Comparison of ENCODE assay signal across 9 mouse cellular contexts in genomic region chr14:121713166-121713829, GRCm38 (mm10).
DNase-seq lines count a peak whose midpoint lies in the region; ATAC-seq and TF ChIP-seq lines count a peak whose summit lies in the region.
"Had no signal": no experiment of that assay in that cellular context is flagged by ENCODE, and none has a peak within 500 bp of the region (broad histone marks: within the 10 kb centered on the region; RNA-seq: fewer than 3 reads in every experiment).

No protein-coding gene starts in this region.

- DNase-seq in lung, postnatal 36 days: no peak
- DNase-seq in embryonic facial prominence, embryonic 11.5 days (ENCODE audit: low spot score): peak; percentile 66
- DNase-seq in midbrain, postnatal 0 days (ENCODE audit: low spot score): no peak
- DNase-seq in frontal cortex, adult 2 months (ENCODE audit: extremely low spot score in 1 of 2, low spot score in 1 of 2): no peak
- no peak for DNase-seq in ovary, postnatal 14 days (ENCODE audit: low spot score)
- no peak for DNase-seq in right cerebral cortex, adult 2 months (ENCODE audit: low spot score in 2 of 2)
- DNase-seq: kidney, adult 11 months had no signal

- no peak overlapping the region for H3K4me2 ChIP-seq in lung, embryonic 15.5 days
- no peak overlapping the region for H3K4me2 ChIP-seq in embryonic facial prominence, embryonic 11.5 days (ENCODE audit: low read depth, low read length)
- no peak overlapping the region for H3K4me2 ChIP-seq in hindbrain, embryonic 12.5 days (replicated peaks)
- no peak overlapping the region for H3K4me2 ChIP-seq in midbrain, postnatal 0 days (ENCODE audit: low read depth, low read length, poor library complexity, severe bottlenecking)

- no peak overlapping the region for H3K4me3 ChIP-seq in lung, embryonic 15.5 days
- no peak overlapping the region for H3K4me3 ChIP-seq in embryonic facial prominence, embryonic 11.5 days (ENCODE audit: low read depth, low read length)
- H3K4me3 ChIP-seq in hindbrain, embryonic 12.5 days: no peak overlapping the region
- H3K4me3 ChIP-seq in midbrain, postnatal 0 days (ENCODE audit: low read depth, low read length): no peak overlapping the region

- H3K27me3 ChIP-seq in lung, embryonic 15.5 days: no peaks in the 10 kb centered on the region
- no peaks in the 10 kb centered on the region for H3K27me3 ChIP-seq in embryonic facial prominence, embryonic 11.5 days (ENCODE audit: control insufficient read depth, insufficient read depth, low read length)
- H3K27me3 ChIP-seq in hindbrain, embryonic 12.5 days: no peaks in the 10 kb centered on the region
- no peaks in the 10 kb centered on the region for H3K27me3 ChIP-seq in midbrain, postnatal 0 days (ENCODE audit: insufficient read depth, low read length)

- peak overlapping the region; percentile 73 for H3K27ac ChIP-seq in lung, embryonic 15.5 days
- no peak overlapping the region for H3K27ac ChIP-seq in embryonic facial prominence, embryonic 11.5 days (replicated peaks; ENCODE audit: low read depth, low read length)
- no peak overlapping the region for H3K27ac ChIP-seq in hindbrain, embryonic 12.5 days
- H3K27ac ChIP-seq in midbrain, postnatal 0 days (ENCODE audit: low read depth, low read length): 0 out of 2 replicates have a peak overlapping the region, but pooled peaks have one; percentile 32

- no peaks in the 10 kb centered on the region for H3K9me3 ChIP-seq in lung, embryonic 15.5 days
- no peaks in the 10 kb centered on the region for H3K9me3 ChIP-seq in embryonic facial prominence, embryonic 11.5 days (replicated peaks; ENCODE audit: control insufficient read depth, low read length)
- no peaks in the 10 kb centered on the region for H3K9me3 ChIP-seq in hindbrain, embryonic 12.5 days (replicated peaks)
- H3K9me3 ChIP-seq in midbrain, postnatal 0 days (ENCODE audit: low read length): no peaks in the 10 kb centered on the region

- H3K9ac ChIP-seq in lung, embryonic 15.5 days: no peak overlapping the region
- H3K9ac ChIP-seq in embryonic facial prominence, embryonic 11.5 days (replicated peaks; ENCODE audit: low read length): no peak overlapping the region
- H3K9ac ChIP-seq in hindbrain, embryonic 12.5 days: no peak overlapping the region
- H3K9ac ChIP-seq in midbrain, postnatal 0 days (replicated peaks; ENCODE audit: low read length, poor library complexity, severe bottlenecking): no peak overlapping the region

- H3K4me1 ChIP-seq in lung, embryonic 15.5 days: peaks cover 31% of the 10 kb centered on the region
- no peaks in the 10 kb centered on the region for H3K4me1 ChIP-seq in embryonic facial prominence, embryonic 11.5 days (ENCODE audit: control insufficient read depth, insufficient read depth, low read length)
- H3K4me1 ChIP-seq in hindbrain, embryonic 12.5 days: peaks cover 10% of the 10 kb centered on the region
- H3K4me1 ChIP-seq in midbrain, postnatal 0 days (ENCODE audit: insufficient read depth, low read length): peaks cover 12% of the 10 kb centered on the region

- TF ChIP-seq CTCF in midbrain, postnatal 0 days (IDR thresholded peaks at IDR 0.05): no peak

- 22% methylated on average over 7 of the region's 7 CpGs for WGBS in lung, embryonic 15.5 days
- WGBS in embryonic facial prominence, embryonic 11.5 days: 11% methylated on average over 7 of the region's 7 CpGs
- 19% methylated on average over 7 of the region's 7 CpGs for WGBS in hindbrain, embryonic 12.5 days
- WGBS in midbrain, postnatal 0 days: 16% methylated on average over 7 of the region's 7 CpGs

- peak; percentile 56; the same call in 1 of the 2 replicates for ATAC-seq in lung, embryonic 15.5 days (ENCODE audit: borderline replicate concordance, extremely low read depth, low FRiP score, low TSS enrichment)
- peak; percentile 85 for ATAC-seq in embryonic facial prominence, embryonic 11.5 days (replicated peaks; ENCODE audit: insufficient number of reproducible peaks, low FRiP score, low TSS enrichment, low read depth)
- peak; percentile 73; the same call in 1 of the 2 replicates for ATAC-seq in hindbrain, embryonic 12.5 days (ENCODE audit: low FRiP score)
- ATAC-seq in midbrain, postnatal 0 days (ENCODE audit: low FRiP score): peak; percentile 60; the same call in 1 of the 2 replicates

- H3K36me3 ChIP-seq in lung, embryonic 15.5 days: no peaks in the 10 kb centered on the region
- H3K36me3 ChIP-seq in embryonic facial prominence, embryonic 11.5 days (replicated peaks; ENCODE audit: control insufficient read depth, insufficient read depth, low read depth, low read length): no peaks in the 10 kb centered on the region
- H3K36me3 ChIP-seq in hindbrain, embryonic 12.5 days: no peaks in the 10 kb centered on the region
- no peaks in the 10 kb centered on the region for H3K36me3 ChIP-seq in midbrain, postnatal 0 days (ENCODE audit: insufficient read depth, low read length)

Comparison
In these comparisons a context has a peak if more than half of its experiments do, and no peak if none do; other contexts are left out.
1. H3K27ac ChIP-seq: peak in lung, embryonic 15.5 days (single experiment) and midbrain, postnatal 0 days (single experiment); none in embryonic facial prominence, embryonic 11.5 days (single experiment) and hindbrain, embryonic 12.5 days (single experiment).
2. Peak in every context shown above with its lines, with median percentiles within 50 percentile points of each other: ATAC-seq.